Mouse (Mus musculus) embryonic facial prominence, embryonic 14.5 days (tissue): ENCODE measurements around the gene Tomm40. TPM values are rescaled to one million over a fixed set of nuclear protein-coding genes. Genes with fewer than 3 reads are reported as not detected.
A peak's percentile ranks its signal among the peaks of the same experiment; 100 is the strongest.

Experiments used
- ATAC-seq: fragments of 200-750 bp; cut with Nextera tagmentation; 2 replicates; pipeline ENCODE4 v1.8.0; 2017; ENCODE audit warnings: low read depth, moderate number of reproducible peaks, moderate TSS enrichment
- DNase-seq: peaks from one replicate; pipeline ENCODE4 v3.0.0-alpha.2; 2015; ENCODE audit warnings: low spot score
- H3K27ac ChIP-seq: fragments of 300-500 bp; sonication (generic); replicated peaks from 2 replicates; pipeline ENCODE4 v1.5.1; 2014; ENCODE audit warnings: low read depth, mild to moderate bottlenecking, low read length, moderate library complexity
- H3K27me3 ChIP-seq: fragments of 300-500 bp; sonication (generic); replicated peaks from 2 replicates; pipeline ENCODE4 v1.6.1; 2014; ENCODE audit warnings: low read length; ENCODE audit not compliant: control insufficient read depth, insufficient read depth
- H3K36me3 ChIP-seq: fragments of 300-500 bp; sonication (generic); 2 replicates; pipeline ENCODE4 v1.6.1; 2014; ENCODE audit warnings: low read length, mixed read lengths; ENCODE audit not compliant: control insufficient read depth, insufficient read depth
- H3K4me1 ChIP-seq: fragments of 300-500 bp; sonication (generic); 2 replicates; pipeline ENCODE4 v1.6.1; 2014; ENCODE audit warnings: antibody characterized with exemption, low read length; ENCODE audit not compliant: control insufficient read depth, insufficient read depth
- H3K4me2 ChIP-seq: fragments of 300-500 bp; sonication (generic); 2 replicates; pipeline ENCODE4 v1.6.1; 2014; ENCODE audit warnings: low read depth, mild to moderate bottlenecking, low read length, moderate library complexity, mixed read lengths
- H3K4me3 ChIP-seq: fragments of 300-500 bp; sonication (generic); 2 replicates; pipeline ENCODE4 v1.5.1; 2014; ENCODE audit warnings: low read depth, mild to moderate bottlenecking, low read length
- H3K9ac ChIP-seq: fragments of 300-500 bp; sonication (generic); 2 replicates; pipeline ENCODE4 v1.6.1; 2014; ENCODE audit warnings: low read depth, mild to moderate bottlenecking, low read length, moderate library complexity, mixed read lengths
- H3K9me3 ChIP-seq: fragments of 300-500 bp; sonication (generic); 2 replicates; pipeline ENCODE4 v1.6.1; 2016; ENCODE audit warnings: low read length; ENCODE audit not compliant: control insufficient read depth
- WGBS: fragments of 180-500 bp; shearing (Covaris S2); extraction: QIAGEN DNeasy Blood & Tissue Kit; methylation state at CpG from one replicate; pipeline ENCODE4 v1.1.7; 2014; 5-methylcytosine and 5-hydroxymethylcytosine counted together
- polyA plus RNA-seq: library from polyadenylated mRNA; unstranded; fragments of >200 nt; fragmentation: Nextera tagmentation; extraction: Ambion mirVana; gene quantifications from 2 replicates; pipeline ENCODE4 v1.2.1, GENCODE M21; 2014

Gene Tomm40
- polyA plus RNA-seq, 1 experiment from 2014 or later, result 114 TPM

DNA sequence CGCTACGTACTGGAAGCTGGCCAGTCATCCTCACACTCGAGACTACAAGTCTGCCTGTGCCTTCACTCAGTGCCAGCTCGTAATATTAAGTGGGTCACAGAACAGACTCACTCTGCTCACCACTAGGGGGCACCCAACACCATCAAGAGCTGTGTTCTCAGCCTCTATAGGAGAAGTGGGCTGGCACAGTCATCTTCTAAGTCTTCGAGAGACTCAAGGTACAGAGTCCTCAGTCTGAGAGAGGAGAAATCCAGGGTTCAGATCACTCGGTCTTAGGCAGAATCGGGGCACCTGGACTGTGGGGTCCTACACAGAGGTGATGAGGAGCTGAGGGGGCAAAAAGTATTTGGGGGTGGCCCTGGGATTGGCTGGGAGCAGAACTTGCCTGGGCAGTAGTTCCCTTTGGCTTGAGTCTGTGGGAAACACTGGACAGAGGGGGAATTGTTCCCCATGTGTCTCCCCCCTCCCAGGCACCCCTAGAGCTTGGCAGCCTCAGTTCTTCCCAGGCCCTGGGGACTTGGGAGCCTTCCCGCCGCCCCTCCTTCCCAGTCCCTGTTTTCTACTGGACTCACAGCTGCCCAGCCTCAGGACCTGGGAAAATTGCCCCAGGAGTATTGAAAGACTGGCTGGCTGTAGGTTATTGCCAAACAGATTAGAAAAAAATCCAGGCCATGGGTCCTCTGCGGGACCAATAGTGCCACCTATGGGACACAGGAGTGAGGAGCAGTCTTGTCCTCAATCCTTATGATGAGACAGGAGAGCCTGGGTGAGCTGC is 46.1 kb downstream of the Tomm40 start:
- Histone ChIP-seq H3K9me3 (no peaks in the 10 kb centered on the region), H3K4me1 (peaks cover 4% of the 10 kb centered on the region; the same call in 1 of the 2 replicates), H3K36me3 (no peaks in the 10 kb centered on the region), H3K27me3 (no peaks in the 10 kb centered on the region), H3K4me2 (peak overlapping the region; percentile 39), H3K4me3 (no peak overlapping the region), H3K27ac (peak overlapping the region; percentile 68), H3K9ac (peak overlapping the region; percentile 28)
- DNase-seq, result peak; percentile 97
- peak; percentile 81 for ATAC-seq
- WGBS, result 2% methylated on average over 10 of the region's 10 CpGs

GRCm38 (mm10) chr7:19667434-19667833 is 47.8 kb downstream of the Tomm40 start:
- no peak for ATAC-seq
- Histone ChIP-seq H3K4me1 (peaks cover 13% of the 10 kb centered on the region), H3K27ac (no peak overlapping the region), H3K4me3 (no peak overlapping the region), H3K9me3 (no peaks in the 10 kb centered on the region), H3K4me2 (no peak overlapping the region), H3K9ac (no peak overlapping the region), H3K36me3 (0 out of 2 replicates have a peak, but pooled peaks cover 4% of the 10 kb centered on the region), H3K27me3 (no peaks in the 10 kb centered on the region)
- DNase-seq, result no peak
- 78% methylated on average over 2 of the region's 2 CpGs for WGBS

GRCm38 (mm10) chr7:19666750-19667149 is 48.5 kb downstream of the Tomm40 start:
- no peak for DNase-seq
- no peak for ATAC-seq
- no peaks in the 10 kb centered on the region for H3K9me3 ChIP-seq
- 61% methylated on average over 3 of the region's 3 CpGs for WGBS
- H3K9ac ChIP-seq, result no peak overlapping the region
- H3K36me3 ChIP-seq, result peaks cover 9% of the 10 kb centered on the region; the same call in 1 of the 2 replicates
- H3K4me3 ChIP-seq, result no peak overlapping the region
- no peak overlapping the region for H3K4me2 ChIP-seq
- peaks cover 13% of the 10 kb centered on the region for H3K4me1 ChIP-seq
- H3K27ac ChIP-seq, result no peak overlapping the region
- H3K27me3 ChIP-seq, result no peaks in the 10 kb centered on the region

DNA sequence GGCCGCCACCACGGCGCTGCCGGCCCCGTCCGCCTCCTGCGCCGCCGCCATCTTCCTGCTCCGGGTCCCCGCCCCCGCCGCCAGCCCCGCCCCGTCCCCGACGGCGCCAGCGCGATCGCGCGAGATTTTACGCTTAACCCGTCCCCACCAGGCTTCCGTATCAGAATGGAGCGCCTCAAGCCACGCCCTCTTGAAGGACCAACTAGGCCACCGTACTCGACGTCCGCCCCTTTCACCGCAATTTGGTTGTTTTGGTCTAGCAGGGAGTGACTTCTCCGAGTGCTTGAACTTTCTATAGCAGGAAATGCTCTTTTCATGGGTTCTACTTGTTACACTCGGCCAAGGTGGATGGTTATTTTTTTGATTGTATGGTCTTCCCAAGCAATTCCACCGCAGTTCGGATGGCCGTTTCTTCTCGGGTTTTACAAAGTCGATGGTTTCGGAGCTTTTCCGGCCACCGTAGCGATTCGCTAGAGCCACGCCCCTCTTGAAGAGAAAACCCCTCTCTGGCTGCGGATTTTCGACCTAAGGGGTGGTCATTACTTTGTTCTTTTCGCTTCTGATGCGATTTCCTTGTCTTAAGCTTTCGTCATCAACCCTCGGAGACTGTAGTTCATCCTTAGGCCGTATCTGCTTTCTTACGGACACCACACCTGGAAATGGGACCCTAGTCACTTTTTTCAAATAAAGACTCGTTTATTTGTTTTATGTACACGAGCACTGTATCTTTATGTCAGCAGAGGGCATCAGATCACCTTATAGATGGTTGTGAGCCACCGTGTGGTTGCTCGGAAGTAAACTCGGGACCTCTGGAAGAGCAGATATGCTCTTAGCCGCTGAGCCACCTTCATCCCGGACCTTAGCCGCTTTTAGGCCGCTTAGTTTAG is 50.0 kb downstream of the Tomm40 start, which contains the start of gene Clptm1:
Gene Clptm1, minus strand, starts transcription at position 79 of the 887 bp plus-strand sequence.
- H3K4me3 ChIP-seq, result peak within 1 kb of the TSS; percentile 100
- ATAC-seq (peak; percentile 93), DNase-seq (peak; percentile 98)
- no peaks in the 10 kb centered on the region for H3K9me3 ChIP-seq
- H3K27me3 ChIP-seq, result no peaks in the 10 kb centered on the region
- peak within 1 kb of the TSS; percentile 98 for H3K9ac ChIP-seq
- H3K4me1 ChIP-seq, result peaks cover 13% of the 10 kb centered on the region
- peak within 1 kb of the TSS; percentile 95 for H3K27ac ChIP-seq
- peak within 1 kb of the TSS; percentile 86 for H3K4me2 ChIP-seq
- under 1% methylated on average over 46 of the region's 63 CpGs for WGBS
- H3K36me3 ChIP-seq, result peaks cover 16% of the 10 kb centered on the region; the same call in 1 of the 2 replicates

DNA sequence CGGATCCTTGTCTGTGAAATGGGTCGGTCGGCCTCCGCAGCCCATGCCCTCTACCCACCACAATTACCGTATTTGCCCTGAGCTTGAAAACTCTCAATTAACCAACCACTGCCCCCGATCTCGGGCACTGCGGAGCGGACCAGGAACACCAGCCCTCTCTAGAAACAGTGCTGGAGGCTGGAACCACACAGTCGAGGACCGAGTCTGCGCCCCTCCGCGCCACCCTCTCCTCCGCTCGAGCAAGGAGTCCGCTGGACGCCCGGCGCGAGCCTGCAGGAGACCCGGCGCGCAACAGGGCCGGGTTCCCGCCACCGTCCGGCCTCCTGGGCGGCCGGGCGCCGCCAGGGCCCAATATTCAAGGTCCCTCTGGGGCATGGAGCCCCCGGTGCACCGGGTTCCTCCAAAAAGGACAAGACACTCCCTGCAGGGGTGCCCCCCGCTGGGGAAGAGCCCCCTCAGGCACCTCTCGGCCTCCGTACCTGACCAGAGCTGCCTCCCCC is 50.7 kb downstream of the Tomm40 start:
- 2% methylated on average over 9 of the region's 37 CpGs for WGBS
- H3K36me3 ChIP-seq, result peaks cover 22% of the 10 kb centered on the region; the same call in 1 of the 2 replicates
- H3K27me3 ChIP-seq, result no peaks in the 10 kb centered on the region
- peak; percentile 38 for ATAC-seq
- peaks cover 13% of the 10 kb centered on the region for H3K4me1 ChIP-seq
- H3K9me3 ChIP-seq, result no peaks in the 10 kb centered on the region
- H3K4me2 ChIP-seq, result peak overlapping the region; percentile 86
- H3K27ac ChIP-seq, result peak overlapping the region; percentile 42; the same call in 1 of the 2 replicates
- DNase-seq, result no peak
- peak overlapping the region; percentile 100 for H3K4me3 ChIP-seq
- H3K9ac ChIP-seq, result peak overlapping the region; percentile 98

GRCm38 (mm10) chr7:19663940-19664339 is 51.3 kb downstream of the Tomm40 start:
- 20% methylated on average over 8 of the region's 8 CpGs for WGBS
- Histone ChIP-seq H3K4me3 (peak overlapping the region; percentile 100), H3K27me3 (no peaks in the 10 kb centered on the region), H3K9ac (peak overlapping the region; percentile 98), H3K4me2 (peak overlapping the region; percentile 86), H3K4me1 (peaks cover 13% of the 10 kb centered on the region), H3K27ac (no peak overlapping the region), H3K9me3 (no peaks in the 10 kb centered on the region), H3K36me3 (peaks cover 22% of the 10 kb centered on the region; the same call in 1 of the 2 replicates)
- DNase-seq, result no peak
- ATAC-seq, result no peak

DNA sequence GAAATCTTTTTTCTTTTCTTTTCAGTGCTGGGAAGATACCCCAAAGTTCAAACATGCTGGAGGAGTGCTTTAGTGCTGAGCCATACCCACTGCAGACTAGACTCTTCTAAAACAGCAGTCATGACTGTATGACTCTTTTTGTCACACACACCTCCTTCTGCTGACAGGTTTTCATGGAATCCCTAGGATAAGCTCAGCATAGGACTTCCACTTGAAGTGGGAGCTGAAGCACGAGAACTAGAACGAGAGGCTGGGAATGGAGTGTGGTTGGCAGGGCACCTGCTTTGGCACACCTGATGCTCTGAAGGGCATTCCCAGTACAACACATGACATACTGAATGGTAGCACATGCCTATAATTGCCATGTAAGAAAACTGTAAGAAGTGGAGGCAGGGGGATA is 62.6 kb downstream of the Tomm40 start:
- Histone ChIP-seq H3K9me3 (no peaks in the 10 kb centered on the region), H3K36me3 (peaks cover 73% of the 10 kb centered on the region), H3K27ac (no peak overlapping the region), H3K27me3 (no peaks in the 10 kb centered on the region), H3K4me1 (no peaks in the 10 kb centered on the region), H3K9ac (no peak overlapping the region), H3K4me3 (no peak overlapping the region), H3K4me2 (no peak overlapping the region)
- DNase-seq (no peak), ATAC-seq (no peak)
- 94% methylated on average over 2 of the region's 2 CpGs for WGBS
